Mouse (Mus musculus): ENCODE measurements around the gene Selenbp2.

- TF ChIP-seq CTCF (IDR thresholded peaks at IDR 0.05; ENCODE audit: control insufficient read depth, insufficient read depth, insufficient replicate concordance, low read depth, low read length), result no peak
- TF ChIP-seq POLR2A (IDR thresholded peaks at IDR 0.05; ENCODE audit: control insufficient read depth, low read depth, low read length), result no peak
Measured at GRCm38 (mm10) chr3:94693329-94693825, at the start of gene Selenbp2.

Measured in testis, adult 2 months (tissue).